Mouse (Mus musculus): ENCODE measurements around the gene Erbb2.

DNA sequence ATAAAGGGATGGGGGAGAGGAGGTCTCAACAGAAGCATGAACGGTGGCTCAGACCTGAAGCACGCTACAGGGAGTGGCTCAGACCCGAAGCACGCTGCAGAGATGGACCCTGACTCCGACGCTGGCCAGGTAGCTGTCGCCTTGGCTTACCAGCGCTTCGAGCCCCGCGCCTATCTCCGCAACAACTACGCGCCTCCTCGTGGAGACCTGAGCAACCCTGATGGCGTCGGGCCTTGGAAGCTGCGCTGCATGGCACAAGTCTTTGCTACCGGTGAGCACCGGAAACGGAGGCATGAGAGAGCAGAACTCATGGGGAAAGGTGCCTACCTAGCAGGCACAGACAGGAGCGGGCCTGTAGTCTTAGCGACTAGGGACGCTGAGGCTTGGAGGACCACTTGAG lies 25.7 kb upstream of the Erbb2 start:
- TF ChIP-seq CTCF (IDR thresholded peaks at IDR 0.05), result no peak
- peak; percentile 50; the same call in 1 of the 2 replicates for TF ChIP-seq POLR2A (IDR thresholded peaks at IDR 0.05; ENCODE audit: insufficient read depth, low read depth, low read length)
- 0 out of 2 replicates have a peak, but pooled peaks have one; percentile 4 for TF ChIP-seq EP300 (IDR thresholded peaks at IDR 0.05; ENCODE audit: insufficient read depth, low read depth, low read length)
